Mouse (Mus musculus): ENCODE results near the gene Foxo3.

GRCm38 (mm10) chr10:42247125-42247816 lies 29.3 kb downstream of the Foxo3 start:
- TF ChIP-seq CTCF (IDR thresholded peaks at IDR 0.05; ENCODE audit: borderline replicate concordance, extremely low read depth, insufficient read depth, insufficient read length) (no peak), POLR2A (IDR thresholded peaks at IDR 0.05; ENCODE audit: borderline replicate concordance, extremely low read depth, insufficient read depth, insufficient read length, poor library complexity, severe bottlenecking) (no peak)

Measured in brain, embryonic 14.5 days (tissue).